Mouse (Mus musculus): ENCODE data around the gene Ugt1a6a.

- TF ChIP-seq MAFK (IDR thresholded peaks at IDR 0.05; ENCODE audit: insufficient read depth, low read depth, low read length): no peak
- TF ChIP-seq ZNF384 (IDR thresholded peaks at IDR 0.05; ENCODE audit: low read depth, low read length): no peak
- no peak for TF ChIP-seq CHD2 (IDR thresholded peaks at IDR 0.05; ENCODE audit: low read depth, low read length)
- no peak for TF ChIP-seq ZC3H11A (IDR thresholded peaks at IDR 0.05; ENCODE audit: borderline replicate concordance, low read depth, low read length)
- no peak for TF ChIP-seq HCFC1 (IDR thresholded peaks at IDR 0.05; ENCODE audit: borderline replicate concordance, insufficient read depth, low read length)
Observed at GRCm38 (mm10) chr1:88257681-88258080, 123.1 kb downstream of the Ugt1a6a start.

All from ES-E14 (cell line).